Mouse (Mus musculus): ENCODE measurements around the gene Prmt3. TPM values are rescaled to one million over a fixed set of nuclear protein-coding genes. Genes with fewer than 3 reads are reported as not detected.

Gene Prmt3
- polyA plus RNA-seq, 1 experiment from 2014 or later: 9.9 TPM

GRCm38 (mm10) chr7:49809562-49809961, 31.4 kb downstream of the Prmt3 start:
- Histone ChIP-seq H3K36me3 (ENCODE audit: inconsistent target) (peaks cover 12% of the 10 kb centered on the region; the same call in 1 of the 2 replicates), H3K79me2 (ENCODE audit: inconsistent target) (no peaks in the 10 kb centered on the region), H3K27ac (no peak overlapping the region), H3K4me3 (ENCODE audit: inconsistent target) (no peak overlapping the region)
- WGBS (ENCODE audit: missing documents): 89% methylated on average over 3 of the region's 3 CpGs

- WGBS (ENCODE audit: missing documents): 75% methylated on average over 4 of the region's 4 CpGs
- peaks cover 12% of the 10 kb centered on the region; the same call in 1 of the 2 replicates for H3K36me3 ChIP-seq (ENCODE audit: inconsistent target)
- H3K79me2 ChIP-seq (ENCODE audit: inconsistent target): no peaks in the 10 kb centered on the region
- no peak overlapping the region for H3K27ac ChIP-seq
- H3K4me3 ChIP-seq (ENCODE audit: inconsistent target): no peak overlapping the region
These were observed 33.2 kb downstream of the Prmt3 start for GRCm38 (mm10) chr7:49811346-49811745.

GRCm38 (mm10) chr7:49819393-49819792, 41.2 kb downstream of the Prmt3 start:
- Histone ChIP-seq H3K4me3 (ENCODE audit: inconsistent target) (no peak overlapping the region), H3K27ac (no peak overlapping the region), H3K36me3 (ENCODE audit: inconsistent target) (no peaks in the 10 kb centered on the region; the same call in 1 of the 2 replicates), H3K79me2 (ENCODE audit: inconsistent target) (no peaks in the 10 kb centered on the region)
- WGBS (ENCODE audit: missing documents): 94% methylated on average over 4 of the region's 4 CpGs

GRCm38 (mm10) chr7:49821370-49821769, 43.2 kb downstream of the Prmt3 start:
- Histone ChIP-seq H3K36me3 (ENCODE audit: inconsistent target) (no peaks in the 10 kb centered on the region; the same call in 1 of the 2 replicates), H3K27ac (no peak overlapping the region), H3K4me3 (ENCODE audit: inconsistent target) (no peak overlapping the region), H3K79me2 (ENCODE audit: inconsistent target) (no peaks in the 10 kb centered on the region)
- WGBS (ENCODE audit: missing documents): 79% methylated on average over 1 of the region's 1 CpGs

- no peak overlapping the region for H3K4me3 ChIP-seq (ENCODE audit: inconsistent target)
- H3K36me3 ChIP-seq (ENCODE audit: inconsistent target): no peaks in the 10 kb centered on the region; the same call in 1 of the 2 replicates
- no peak overlapping the region for H3K27ac ChIP-seq
- no peaks in the 10 kb centered on the region for H3K79me2 ChIP-seq (ENCODE audit: inconsistent target)
- 64% methylated on average over 2 of the region's 2 CpGs for WGBS (ENCODE audit: missing documents)
These were observed 43.9 kb downstream of the Prmt3 start for GRCm38 (mm10) chr7:49822028-49822427.

GRCm38 (mm10) chr7:49823595-49823994, 45.4 kb downstream of the Prmt3 start:
- 97% methylated on average over 4 of the region's 4 CpGs for WGBS (ENCODE audit: missing documents)
- H3K36me3 ChIP-seq (ENCODE audit: inconsistent target): 0 out of 2 replicates have a peak, but pooled peaks cover 2% of the 10 kb centered on the region

GRCm38 (mm10) chr7:49824043-49824442, 45.9 kb downstream of the Prmt3 start:
- no peaks in the 10 kb centered on the region for H3K79me2 ChIP-seq (ENCODE audit: inconsistent target)
- WGBS (ENCODE audit: missing documents): 82% methylated on average over 6 of the region's 6 CpGs
- H3K27ac ChIP-seq: no peak overlapping the region
- H3K36me3 ChIP-seq (ENCODE audit: inconsistent target): 0 out of 2 replicates have a peak, but pooled peaks cover 6% of the 10 kb centered on the region
- no peak overlapping the region for H3K4me3 ChIP-seq (ENCODE audit: inconsistent target)

More at GRCm38 (mm10) chr7:49823595-49823994, 45.4 kb downstream of the Prmt3 start:
- Histone ChIP-seq H3K79me2 (ENCODE audit: inconsistent target) (no peaks in the 10 kb centered on the region), H3K27ac (no peak overlapping the region), H3K4me3 (ENCODE audit: inconsistent target) (no peak overlapping the region)

GRCm38 (mm10) chr7:49824581-49824980, 46.4 kb downstream of the Prmt3 start:
- no peak overlapping the region for H3K4me3 ChIP-seq (ENCODE audit: inconsistent target)
- WGBS (ENCODE audit: missing documents): 86% methylated on average over 2 of the region's 2 CpGs
- H3K36me3 ChIP-seq (ENCODE audit: inconsistent target): peaks cover 7% of the 10 kb centered on the region; the same call in 1 of the 2 replicates
- H3K79me2 ChIP-seq (ENCODE audit: inconsistent target): no peaks in the 10 kb centered on the region
- no peak overlapping the region for H3K27ac ChIP-seq

- Histone ChIP-seq H3K27ac (no peak overlapping the region), H3K79me2 (ENCODE audit: inconsistent target) (no peaks in the 10 kb centered on the region), H3K4me3 (ENCODE audit: inconsistent target) (no peak overlapping the region), H3K36me3 (ENCODE audit: inconsistent target) (peaks cover 7% of the 10 kb centered on the region; the same call in 1 of the 2 replicates)
- 97% methylated on average over 3 of the region's 3 CpGs for WGBS (ENCODE audit: missing documents)
These were observed 47.3 kb downstream of the Prmt3 start for GRCm38 (mm10) chr7:49825492-49825891.

- H3K79me2 ChIP-seq (ENCODE audit: inconsistent target): no peaks in the 10 kb centered on the region
- no peak overlapping the region for H3K4me3 ChIP-seq (ENCODE audit: inconsistent target)
- H3K36me3 ChIP-seq (ENCODE audit: inconsistent target): peaks cover 7% of the 10 kb centered on the region; the same call in 1 of the 2 replicates
- 75% methylated on average over 1 of the region's 1 CpGs for WGBS (ENCODE audit: missing documents)
- no peak overlapping the region for H3K27ac ChIP-seq
These were observed 49.8 kb downstream of the Prmt3 start for GRCm38 (mm10) chr7:49827920-49828319.

- WGBS (ENCODE audit: missing documents): 86% methylated on average over 11 of the region's 11 CpGs
- Histone ChIP-seq H3K27ac (no peak overlapping the region), H3K4me3 (ENCODE audit: inconsistent target) (no peak overlapping the region), H3K36me3 (ENCODE audit: inconsistent target) (no peaks in the 10 kb centered on the region), H3K79me2 (ENCODE audit: inconsistent target) (no peaks in the 10 kb centered on the region)
These were observed 64.5 kb downstream of the Prmt3 start for GRCm38 (mm10) chr7:49842366-49843282.

GRCm38 (mm10) chr7:49843304-49843933, 65.3 kb downstream of the Prmt3 start:
- WGBS (ENCODE audit: missing documents): 31% methylated on average over 6 of the region's 6 CpGs
- H3K4me3 ChIP-seq (ENCODE audit: inconsistent target): no peak overlapping the region
- no peak overlapping the region for H3K27ac ChIP-seq
- H3K36me3 ChIP-seq (ENCODE audit: inconsistent target): no peaks in the 10 kb centered on the region
- H3K79me2 ChIP-seq (ENCODE audit: inconsistent target): no peaks in the 10 kb centered on the region

- WGBS (ENCODE audit: missing documents): 97% methylated on average over 2 of the region's 2 CpGs
- Histone ChIP-seq H3K79me2 (ENCODE audit: inconsistent target) (no peaks in the 10 kb centered on the region), H3K27ac (no peak overlapping the region), H3K36me3 (ENCODE audit: inconsistent target) (no peaks in the 10 kb centered on the region), H3K4me3 (ENCODE audit: inconsistent target) (no peak overlapping the region)
These were observed 69.8 kb downstream of the Prmt3 start for GRCm38 (mm10) chr7:49847939-49848338.

GRCm38 (mm10) chr7:49853342-49854181, 75.4 kb downstream of the Prmt3 start:
- Histone ChIP-seq H3K36me3 (ENCODE audit: inconsistent target) (no peaks in the 10 kb centered on the region), H3K27ac (no peak overlapping the region), H3K4me3 (ENCODE audit: inconsistent target) (no peak overlapping the region), H3K79me2 (ENCODE audit: inconsistent target) (no peaks in the 10 kb centered on the region)
- WGBS (ENCODE audit: missing documents): 98% methylated on average over 5 of the region's 5 CpGs

All from macrophage (primary cell).